Mouse (Mus musculus): ENCODE measurements around the gene Srbd1. TPM values are rescaled to one million over a fixed set of nuclear protein-coding genes. Genes with fewer than 3 reads are reported as not detected.

Srbd1 gene
- polyA plus RNA-seq, 1 experiment = 6.1 TPM

DNA sequence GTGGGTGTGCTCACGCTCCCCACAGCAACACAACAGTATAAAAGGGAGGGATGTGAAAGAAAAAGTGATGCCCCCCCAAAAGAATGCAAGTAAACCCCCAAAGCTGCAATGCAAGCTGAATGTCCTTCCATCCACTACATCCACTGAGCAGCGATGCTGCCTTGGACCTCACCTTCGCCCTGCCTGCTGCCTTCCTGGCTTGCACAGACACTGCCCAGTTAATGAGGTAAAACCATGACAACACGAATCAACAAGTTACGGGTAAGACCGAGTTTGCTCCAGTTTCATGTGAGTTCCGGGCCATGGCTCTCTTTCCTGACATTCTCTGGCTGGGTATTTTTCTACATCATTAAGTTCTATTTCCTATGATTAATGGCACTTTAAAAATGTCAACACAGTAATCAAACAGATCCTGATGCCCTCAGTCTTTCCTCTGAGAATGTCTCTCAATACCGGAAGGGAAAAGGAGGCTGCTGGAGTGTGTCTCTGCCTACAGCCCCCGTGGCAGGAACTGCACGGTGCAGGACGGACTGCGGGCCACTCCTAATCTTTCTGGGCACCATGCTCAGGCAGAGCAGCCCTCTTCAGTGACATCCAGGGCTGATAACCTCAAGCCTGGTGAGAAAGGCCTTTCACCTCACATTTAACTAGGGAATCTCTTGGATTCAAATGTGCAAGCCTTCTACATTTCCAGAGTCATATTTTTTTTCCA lies 155.8 kb downstream of the Srbd1 start:
- Histone ChIP-seq H3K4me2 (ENCODE audit: low read depth) (no peak overlapping the region), H3ac (ENCODE audit: control insufficient read depth, insufficient read length) (no peak overlapping the region), H3K4me3 (no peak overlapping the region), H3K36me3 (ENCODE audit: control insufficient read depth, insufficient read depth) (peaks cover 3% of the 10 kb centered on the region), H3K27me3 (ENCODE audit: control insufficient read depth, insufficient read depth, insufficient read length) (no peaks in the 10 kb centered on the region), H3K79me2 (ENCODE audit: control insufficient read depth, insufficient read depth) (no peaks in the 10 kb centered on the region)
- TF ChIP-seq TCF3 (IDR thresholded peaks at IDR 0.05; ENCODE audit: insufficient read length, low read depth) = no peak
- no peak for TF ChIP-seq MAX (IDR thresholded peaks at IDR 0.05; ENCODE audit: low read depth)
- no peak for TF ChIP-seq MYOG (IDR thresholded peaks at IDR 0.05; ENCODE audit: control insufficient read depth in 1 of 3, insufficient read depth in 1 of 3, insufficient read length in 2 of 3, low read depth in 2 of 3)
- no peak for TF ChIP-seq E2F4 (IDR thresholded peaks at IDR 0.05; ENCODE audit: insufficient read depth)
- no peak for TF ChIP-seq POLR2AphosphoS2 (IDR thresholded peaks at IDR 0.05; ENCODE audit: insufficient read length, low read depth)
- no peak for TF ChIP-seq MYOD1 (IDR thresholded peaks at IDR 0.05; ENCODE audit: control insufficient read depth in 1 of 3, insufficient read length in 2 of 3, low read depth in 2 of 3)
- TF ChIP-seq USF1 (IDR thresholded peaks at IDR 0.05; ENCODE audit: low read depth) = no peak
- TF ChIP-seq TCF12 (IDR thresholded peaks at IDR 0.05; ENCODE audit: insufficient read depth, poor library complexity, severe bottlenecking) = no peak
- no peak for TF ChIP-seq REST (IDR thresholded peaks at IDR 0.05; ENCODE audit: insufficient read depth, insufficient read length)
- no peak for TF ChIP-seq CEBPB (IDR thresholded peaks at IDR 0.05; ENCODE audit: insufficient read depth, poor library complexity, severe bottlenecking)
- no peak for TF ChIP-seq SRF (IDR thresholded peaks at IDR 0.05; ENCODE audit: control insufficient read depth, insufficient read length, low read depth)

GRCm38 (mm10) chr17:85987531-85987930 lies 157.4 kb downstream of the Srbd1 start:
- H3K79me2 ChIP-seq (ENCODE audit: control insufficient read depth, insufficient read depth) = no peaks in the 10 kb centered on the region
- TF ChIP-seq POLR2AphosphoS2 (IDR thresholded peaks at IDR 0.05; ENCODE audit: insufficient read length, low read depth) (no peak), SRF (IDR thresholded peaks at IDR 0.05; ENCODE audit: control insufficient read depth, insufficient read length, low read depth) (no peak), TCF3 (IDR thresholded peaks at IDR 0.05; ENCODE audit: insufficient read length, low read depth) (no peak), CEBPB (IDR thresholded peaks at IDR 0.05; ENCODE audit: insufficient read depth, poor library complexity, severe bottlenecking) (no peak), USF1 (IDR thresholded peaks at IDR 0.05; ENCODE audit: low read depth) (no peak), MAX (IDR thresholded peaks at IDR 0.05; ENCODE audit: low read depth) (no peak), POLR2A (IDR thresholded peaks at IDR 0.05; ENCODE audit: insufficient read length, low read depth) (no peak), MYOG (IDR thresholded peaks at IDR 0.05; ENCODE audit: control insufficient read depth in 1 of 3, insufficient read depth in 1 of 3, insufficient read length in 2 of 3, low read depth in 2 of 3) (no peak), TCF12 (IDR thresholded peaks at IDR 0.05; ENCODE audit: insufficient read depth, poor library complexity, severe bottlenecking) (no peak), REST (IDR thresholded peaks at IDR 0.05; ENCODE audit: insufficient read depth, insufficient read length) (no peak)
- H3K4me3 ChIP-seq = no peak overlapping the region
- peaks cover 3% of the 10 kb centered on the region for H3K36me3 ChIP-seq (ENCODE audit: control insufficient read depth, insufficient read depth)
- no peak overlapping the region for H3ac ChIP-seq (ENCODE audit: control insufficient read depth, insufficient read length)
- H3K4me2 ChIP-seq (ENCODE audit: low read depth) = no peak overlapping the region
- no peaks in the 10 kb centered on the region for H3K27me3 ChIP-seq (ENCODE audit: control insufficient read depth, insufficient read depth, insufficient read length)

DNA sequence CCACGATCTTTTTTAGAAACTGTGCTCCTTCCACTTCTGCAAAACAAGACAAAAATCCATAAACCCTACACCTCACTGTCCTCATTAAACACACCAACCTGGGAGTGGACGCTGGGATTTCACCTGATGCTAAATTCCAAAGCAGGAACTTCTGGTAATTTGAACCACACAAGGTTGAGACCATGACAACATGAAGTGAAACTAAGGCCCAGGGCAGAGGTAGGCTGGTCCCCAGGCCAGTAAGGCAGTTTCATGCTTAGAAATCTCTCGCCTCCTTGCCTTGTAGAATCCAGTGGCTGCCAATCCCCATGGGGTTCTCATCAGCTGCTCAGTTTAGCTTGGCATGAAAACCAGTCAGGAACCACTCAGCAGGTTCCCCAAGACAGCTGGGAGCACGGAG lies 158.4 kb downstream of the Srbd1 start:
- H3K27me3 ChIP-seq (ENCODE audit: control insufficient read depth, insufficient read depth, insufficient read length) = no peaks in the 10 kb centered on the region
- no peak overlapping the region for H3K4me2 ChIP-seq (ENCODE audit: low read depth)
- H3K36me3 ChIP-seq (ENCODE audit: control insufficient read depth, insufficient read depth) = peaks cover 3% of the 10 kb centered on the region
- no peak overlapping the region for H3K4me3 ChIP-seq
- no peak overlapping the region for H3ac ChIP-seq (ENCODE audit: control insufficient read depth, insufficient read length)
- no peaks in the 10 kb centered on the region for H3K79me2 ChIP-seq (ENCODE audit: control insufficient read depth, insufficient read depth)
- no peak for TF ChIP-seq TCF12 (IDR thresholded peaks at IDR 0.05; ENCODE audit: insufficient read depth, poor library complexity, severe bottlenecking)
- TF ChIP-seq MYOD1 (IDR thresholded peaks at IDR 0.05; ENCODE audit: control insufficient read depth in 1 of 3, insufficient read length in 2 of 3, low read depth in 2 of 3) = no peak
- no peak for TF ChIP-seq E2F4 (IDR thresholded peaks at IDR 0.05; ENCODE audit: insufficient read depth)
- TF ChIP-seq USF1 (IDR thresholded peaks at IDR 0.05; ENCODE audit: low read depth) = no peak
- TF ChIP-seq SRF (IDR thresholded peaks at IDR 0.05; ENCODE audit: control insufficient read depth, insufficient read length, low read depth) = no peak
- no peak for TF ChIP-seq REST (IDR thresholded peaks at IDR 0.05; ENCODE audit: insufficient read depth, insufficient read length)
- TF ChIP-seq POLR2A (IDR thresholded peaks at IDR 0.05; ENCODE audit: insufficient read length, low read depth) = no peak
- TF ChIP-seq CEBPB (IDR thresholded peaks at IDR 0.05; ENCODE audit: insufficient read depth, poor library complexity, severe bottlenecking) = no peak
- TF ChIP-seq POLR2AphosphoS2 (IDR thresholded peaks at IDR 0.05; ENCODE audit: insufficient read length, low read depth) = no peak
- no peak for TF ChIP-seq MYOG (IDR thresholded peaks at IDR 0.05; ENCODE audit: control insufficient read depth in 1 of 3, insufficient read depth in 1 of 3, insufficient read length in 2 of 3, low read depth in 2 of 3)
- TF ChIP-seq MAX (IDR thresholded peaks at IDR 0.05; ENCODE audit: low read depth) = no peak
- no peak for TF ChIP-seq TCF3 (IDR thresholded peaks at IDR 0.05; ENCODE audit: insufficient read length, low read depth)

DNA sequence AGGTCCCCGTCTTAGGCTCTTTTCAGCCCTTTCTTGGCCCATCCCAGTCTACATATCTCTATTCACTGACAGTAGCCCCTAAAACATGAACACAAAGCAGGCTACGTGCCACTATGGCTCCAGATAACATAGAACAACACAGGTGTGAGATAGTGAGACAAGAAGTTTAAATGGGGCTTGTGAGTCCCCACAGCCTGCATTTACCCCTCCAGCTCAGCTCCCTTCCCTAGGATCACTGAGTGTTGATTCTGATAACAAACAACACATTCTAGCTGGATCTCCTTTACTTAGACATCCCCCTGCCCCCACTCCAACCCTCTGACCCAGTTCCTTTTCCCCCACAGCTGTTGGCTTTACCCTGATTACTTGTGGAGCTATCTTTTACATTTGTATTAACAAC lies 158.8 kb downstream of the Srbd1 start:
- no peak overlapping the region for H3K4me2 ChIP-seq (ENCODE audit: low read depth)
- H3K36me3 ChIP-seq (ENCODE audit: control insufficient read depth, insufficient read depth) = peaks cover 3% of the 10 kb centered on the region
- no peaks in the 10 kb centered on the region for H3K79me2 ChIP-seq (ENCODE audit: control insufficient read depth, insufficient read depth)
- TF ChIP-seq MAX (IDR thresholded peaks at IDR 0.05; ENCODE audit: low read depth) (no peak), REST (IDR thresholded peaks at IDR 0.05; ENCODE audit: insufficient read depth, insufficient read length) (no peak), POLR2A (IDR thresholded peaks at IDR 0.05; ENCODE audit: insufficient read length, low read depth) (no peak), POLR2AphosphoS2 (IDR thresholded peaks at IDR 0.05; ENCODE audit: insufficient read length, low read depth) (no peak), E2F4 (IDR thresholded peaks at IDR 0.05; ENCODE audit: insufficient read depth) (no peak), TCF12 (IDR thresholded peaks at IDR 0.05; ENCODE audit: insufficient read depth, poor library complexity, severe bottlenecking) (no peak), TCF3 (IDR thresholded peaks at IDR 0.05; ENCODE audit: insufficient read length, low read depth) (no peak), SRF (IDR thresholded peaks at IDR 0.05; ENCODE audit: control insufficient read depth, insufficient read length, low read depth) (no peak), MYOG (IDR thresholded peaks at IDR 0.05; ENCODE audit: control insufficient read depth in 1 of 3, insufficient read depth in 1 of 3, insufficient read length in 2 of 3, low read depth in 2 of 3) (no peak), CEBPB (IDR thresholded peaks at IDR 0.05; ENCODE audit: insufficient read depth, poor library complexity, severe bottlenecking) (no peak)
- no peak overlapping the region for H3ac ChIP-seq (ENCODE audit: control insufficient read depth, insufficient read length)
- no peaks in the 10 kb centered on the region for H3K27me3 ChIP-seq (ENCODE audit: control insufficient read depth, insufficient read depth, insufficient read length)
- no peak overlapping the region for H3K4me3 ChIP-seq
